Mouse (Mus musculus): ENCODE results near the gene Thap12. TPM values are rescaled to one million over a fixed set of nuclear protein-coding genes. Genes with fewer than 3 reads are reported as not detected.

Thap12 gene
- total and polyA plus RNA-seq, 3 experiments, result 29.6 to 92.9 (median 70.1) TPM

GRCm38 (mm10) chr7:98667956-98668746, 34.8 kb upstream of the Thap12 start:
- TF ChIP-seq ZMIZ1 (IDR thresholded peaks at IDR 0.05; ENCODE audit: low read depth, low read length) (no peak), MAFK (IDR thresholded peaks at IDR 0.05; ENCODE audit: insufficient replicate concordance, low read length) (no peak), SMC3 (IDR thresholded peaks at IDR 0.05; ENCODE audit: low read depth, low read length) (no peak), USF1 (IDR thresholded peaks at IDR 0.05; ENCODE audit: low read depth, low read length) (no peak), IRF4 (IDR thresholded peaks at IDR 0.05; ENCODE audit: low read depth, low read length) (no peak), MAZ (IDR thresholded peaks at IDR 0.05; ENCODE audit: low read depth, low read length) (no peak), ELF1 (IDR thresholded peaks at IDR 0.05; ENCODE audit: low read depth, low read length) (no peak), RCOR1 (conservative IDR thresholded peaks at IDR 0.05; ENCODE audit: low read depth, low read length) (no peak), MEF2A (IDR thresholded peaks at IDR 0.05; ENCODE audit: borderline replicate concordance, low read depth, low read length) (no peak), CHD1 (IDR thresholded peaks at IDR 0.05; ENCODE audit: low read depth, low read length) (no peak), PAX5 (IDR thresholded peaks at IDR 0.05; ENCODE audit: low read length) (no peak), EP300 (IDR thresholded peaks at IDR 0.05; ENCODE audit: low read length) (no peak), POLR2AphosphoS2 (IDR thresholded peaks at IDR 0.05; ENCODE audit: low read depth, low read length) (no peak), ETS1 (conservative IDR thresholded peaks at IDR 0.05; ENCODE audit: low read depth, low read length) (no peak), JUN (IDR thresholded peaks at IDR 0.05; ENCODE audit: insufficient read depth, low read depth, low read length) (no peak), TCF12 (IDR thresholded peaks at IDR 0.05; ENCODE audit: low read depth, low read length) (no peak), TBP (conservative IDR thresholded peaks at IDR 0.05; ENCODE audit: low read depth, low read length) (no peak), KAT2A (IDR thresholded peaks at IDR 0.05; ENCODE audit: insufficient replicate concordance, low read length) (no peak), NRF1 (IDR thresholded peaks at IDR 0.05; ENCODE audit: low read depth, low read length) (no peak), MAX (IDR thresholded peaks at IDR 0.05; ENCODE audit: low read length) (no peak)
- Histone ChIP-seq H3K27ac (ENCODE audit: insufficient read depth, low read depth) (no peak overlapping the region), H3K36me3 (replicated peaks in 1 of 2; ENCODE audit: control insufficient read depth in 1 of 2, insufficient read depth in 1 of 2, low read length in 1 of 2) (peaks cover 0 to 3% of the 10 kb centered on the region in 2 experiments), H3K4me2 (ENCODE audit: insufficient read depth, low read depth, poor library complexity, severe bottlenecking) (no peak overlapping the region), H3K9me3 (replicated peaks; ENCODE audit: low read length) (no peaks in the 10 kb centered on the region), H3K27me3 (replicated peaks) (no peaks in the 10 kb centered on the region), H3K4me3 (replicated peaks in 1 of 3; ENCODE audit: low read depth in 2 of 3, low read length in 2 of 3, poor library complexity in 1 of 3) (no peak overlapping the region), H3K4me1 (ENCODE audit: control insufficient read depth in 1 of 2, insufficient read depth in 2 of 2) (peaks cover 0 to 6% of the 10 kb centered on the region in 2 experiments; a peak in 1 of 4 replicates), H3K9ac (ENCODE audit: insufficient read depth, low read depth) (no peak overlapping the region), H3K79me2 (replicated peaks; ENCODE audit: control insufficient read depth, extremely low read depth, insufficient read depth, poor library complexity, severe bottlenecking) (no peaks in the 10 kb centered on the region)
- dilution Hi-C loops (cut with MboI; ENCODE audit: extremely low pct_ligation_motif_present, extremely low pct_unique_long_range_greater_than_20kb, low sequenced_read_pairs), result no loop called here
- in situ Hi-C loops (cut with MboI; ENCODE audit: low pct_ligation_motif_present, low pct_unique_long_range_greater_than_20kb, low sequenced_read_pairs), result no loop called here
- DNase-seq (ENCODE audit: extremely low read depth), result no peak

All from CH12.LX (cell line).